Mouse (Mus musculus) adrenal gland, postnatal 0 days (tissue): ENCODE data around the gene Dffa. TPM values are rescaled to one million over a fixed set of nuclear protein-coding genes. Genes with fewer than 3 reads are reported as not detected.

Experiments used
- polyA plus RNA-seq: library from polyadenylated mRNA; unstranded; fragments of >200 nt; fragmentation: Nextera tagmentation; extraction: Ambion mirVana; gene quantifications from 2 replicates; pipeline ENCODE4 v1.2.1, GENCODE M21; 2015

Dffa gene
- 15.4 and 16.5 TPM in 2 replicates for polyA plus RNA-seq

DNA sequence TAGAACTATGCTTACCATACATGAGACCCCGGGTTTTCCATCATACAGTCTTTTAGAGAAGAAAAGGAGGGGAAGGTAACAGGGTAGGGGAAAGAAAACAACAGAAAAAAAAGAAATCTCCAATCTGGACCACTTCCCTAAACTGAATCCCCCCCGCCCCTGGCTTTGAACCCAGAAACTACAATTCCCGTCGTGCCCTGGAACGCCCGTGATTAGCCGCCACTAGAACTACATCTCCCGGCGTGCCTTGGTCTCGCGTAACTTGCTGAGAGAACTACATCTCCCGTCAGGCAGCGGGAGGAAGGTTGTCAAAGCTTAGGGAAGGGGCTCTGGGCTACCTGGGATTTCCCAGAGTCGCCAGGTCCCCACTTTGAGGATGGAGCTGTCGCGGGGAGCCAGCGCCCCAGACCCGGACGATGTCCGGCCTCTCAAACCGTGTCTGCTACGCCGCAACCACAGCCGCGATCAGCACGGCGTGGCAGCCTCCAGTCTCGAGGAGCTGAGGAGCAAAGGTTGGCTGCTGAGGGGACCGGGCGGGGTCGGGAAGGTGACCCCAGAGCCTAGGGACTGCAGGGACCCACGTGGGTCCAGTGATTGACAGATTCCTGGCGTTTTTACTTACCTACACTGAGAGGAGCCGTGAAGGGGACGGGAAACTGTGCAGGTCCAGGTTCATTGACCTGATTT, at the start of gene Dffa:
Gene Dffa, plus strand, starts transcription at position 272 of the 687 bp plus-strand sequence.

DNA sequence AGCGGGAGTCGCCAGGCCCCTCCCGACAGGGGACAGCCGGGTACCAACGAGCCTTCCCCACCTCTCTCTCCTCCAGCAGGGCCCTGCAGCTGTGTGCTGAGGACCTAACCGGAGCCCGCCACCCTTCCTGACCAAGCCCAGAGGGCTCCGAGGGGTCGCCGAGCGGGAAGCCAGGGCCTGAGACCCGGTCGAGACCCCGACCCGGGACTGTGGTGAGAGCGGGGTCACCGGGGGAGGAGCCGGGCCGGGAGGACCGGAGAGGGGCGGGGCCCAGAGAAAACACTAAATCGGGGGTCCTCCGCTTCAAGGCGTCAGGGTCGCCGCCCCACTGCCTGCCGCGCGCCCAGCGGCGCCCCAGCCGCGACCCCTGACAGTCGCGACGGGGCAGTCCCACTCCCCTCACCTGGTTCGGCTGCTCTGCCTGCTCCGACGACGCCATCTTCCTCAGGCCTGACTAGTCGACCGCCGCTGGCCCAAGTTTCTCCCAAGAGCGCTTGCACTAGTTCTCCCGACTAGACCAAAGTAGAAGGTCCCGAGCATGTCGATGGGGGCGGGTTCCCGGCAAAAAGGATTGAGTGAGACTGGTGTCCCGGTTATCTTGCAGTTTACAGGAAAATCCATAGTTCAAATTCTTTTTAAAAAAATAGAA, 4.5 kb upstream of the Dffa start, which contains the start of gene Pex14:
Gene Pex14, minus strand, starts transcription at position 508 of the 649 bp plus-strand sequence.

DNA sequence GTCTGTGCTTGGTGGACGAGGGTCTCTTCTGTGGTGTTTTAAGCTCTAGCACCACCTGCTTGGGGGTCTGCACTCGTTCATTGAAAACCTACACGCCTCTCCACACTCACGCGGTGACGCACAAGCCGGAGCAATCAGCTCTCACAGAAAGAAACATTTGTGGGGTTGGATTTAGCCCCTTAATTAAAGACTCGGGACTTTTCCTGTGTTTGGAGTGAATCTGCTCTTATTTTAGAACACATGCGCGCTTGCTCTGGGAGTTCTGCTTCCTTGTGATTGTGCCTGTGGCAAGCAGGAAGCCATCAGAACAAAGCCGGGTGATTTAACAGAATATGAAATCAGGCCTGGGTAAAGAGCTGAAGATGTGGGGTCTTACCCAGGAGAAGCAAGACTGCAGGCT, 22.7 kb downstream of the Dffa start, which contains the start of gene Cort:
Gene Cort, minus strand, starts transcription at position 101 of the 400 bp plus-strand sequence.

DNA sequence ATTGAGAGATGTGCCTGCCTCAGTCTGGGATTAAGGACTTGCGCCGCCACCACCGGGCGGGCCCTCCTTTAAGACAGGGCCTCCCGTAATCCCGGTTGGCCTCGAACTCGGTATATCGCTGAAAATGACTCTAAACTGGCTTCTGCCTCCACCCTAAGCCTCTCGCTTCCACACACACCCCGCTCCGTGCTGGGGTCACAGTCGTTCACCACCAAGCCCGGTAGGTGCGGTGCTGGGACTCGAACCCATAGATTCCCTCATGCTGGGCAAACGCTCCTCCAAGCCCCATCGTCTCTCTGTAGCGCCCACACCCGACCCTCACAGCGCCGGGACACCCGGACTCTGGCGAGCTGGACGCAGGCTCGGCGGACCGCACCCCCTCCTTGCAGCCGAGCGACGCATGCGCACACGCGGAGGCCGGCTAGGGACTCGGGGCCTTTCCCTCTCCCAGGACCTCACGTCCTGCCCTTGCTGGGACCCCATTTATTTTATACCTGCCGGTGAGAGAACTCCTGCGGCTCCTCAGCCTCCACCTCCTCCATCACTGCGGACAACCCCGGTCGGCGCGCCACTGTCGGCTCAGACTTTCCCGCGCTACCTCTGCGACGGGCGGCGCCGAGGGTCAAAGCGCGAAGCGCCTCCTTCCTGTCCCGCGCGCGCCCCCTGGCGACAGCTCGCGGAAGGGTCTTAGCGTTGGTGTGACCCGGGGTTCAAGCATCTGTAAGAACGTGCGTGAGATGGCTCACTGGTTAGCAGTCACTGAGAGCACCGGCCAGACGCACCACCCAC, 33.2 kb downstream of the Dffa start, which contains the start of gene Cenps:
Gene Cenps, minus strand, starts transcription at position 648 of the 789 bp plus-strand sequence.

DNA sequence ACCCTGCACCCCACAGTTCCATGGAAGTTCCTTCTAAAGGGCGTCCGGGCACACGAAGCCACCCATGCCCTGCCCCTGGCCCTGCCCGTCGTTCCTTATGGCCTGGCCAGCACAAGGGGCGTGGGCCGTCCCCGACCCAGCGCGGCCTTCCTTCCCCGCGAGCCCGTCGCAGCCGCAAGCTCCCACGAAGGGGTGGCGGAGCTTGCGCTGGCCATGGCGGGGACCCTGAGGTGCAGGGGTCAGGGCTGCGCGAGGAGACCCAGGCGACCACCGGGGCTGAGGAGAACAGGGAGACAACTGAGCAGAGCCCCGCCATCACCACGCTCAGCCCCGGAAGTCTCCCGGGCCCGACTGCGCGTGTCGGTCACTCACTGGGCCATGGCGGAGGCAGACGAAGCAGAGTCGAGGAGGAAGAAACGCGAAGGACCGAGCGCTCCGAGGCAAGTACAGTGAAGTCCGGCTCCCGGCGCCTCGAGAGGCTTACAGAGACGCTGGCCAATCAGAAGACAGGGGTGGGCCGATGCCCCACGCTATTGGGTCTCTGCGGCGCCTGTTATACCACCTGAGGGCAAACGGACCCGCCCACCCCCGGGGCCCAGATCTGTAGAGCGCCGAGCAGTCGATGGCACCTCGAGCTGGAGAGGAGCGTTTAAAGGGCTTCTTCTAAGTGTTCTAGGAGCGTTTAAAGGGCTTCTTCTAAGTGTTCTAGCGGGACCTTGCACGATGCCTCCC, 62.4 kb downstream of the Dffa start, which contains the start of gene Pgd:
Gene Pgd, minus strand, starts transcription at position 557 of the 732 bp plus-strand sequence.

Other genes starting within 250 kb of the Dffa start
- 34.6 and 55.3 TPM in 2 replicates for gene Pex14, start 4.3 kb upstream of the Dffa start, polyA plus RNA-seq
- 0.21 TPM in 1 of 2 replicates, not detected in the other for gene Cort, start 22.6 kb downstream of the Dffa start, polyA plus RNA-seq
- 15.4 and 18.2 TPM in 2 replicates for gene Cenps, start 33.5 kb downstream of the Dffa start, polyA plus RNA-seq
- gene Pgd, start 62.6 kb downstream of the Dffa start, polyA plus RNA-seq: 79.1 and 155 TPM in 2 replicates
- 40.8 and 46.9 TPM in 2 replicates for gene Kif1b, start 203.5 kb downstream of the Dffa start, polyA plus RNA-seq